Mouse (Mus musculus) spleen, adult 18-20 months (tissue): ENCODE data around the gene Serpinb3d.
"Not testable (repeated sequence)": the region's sequence is repeated elsewhere in the genome, so short reads cannot be mapped to it uniquely, and the experiment has no call there.

Source experiments
- DNase-seq, 2 experiments: peaks; one replicate each; pipeline ENCODE4 v3.0.0; 2022; ENCODE audit warnings: mixed read lengths in 2 of 2

Gene Serpinb3d

GRCm38 (mm10) chr1:107083406-107083805 lies at the start of gene Serpinb3d:
TSS of gene Serpinb3d (minus strand) at chr1:107083506.
- DNase-seq = no peak

- not testable (repeated sequence) for DNase-seq
Measured at GRCm38 (mm10) chr1:107127453-107127852, 44.1 kb upstream of the Serpinb3d start.

GRCm38 (mm10) chr1:107098417-107098816 lies 15.1 kb upstream of the Serpinb3d start:
- DNase-seq = no peak

GRCm38 (mm10) chr1:107052203-107052602 lies 31.1 kb downstream of the Serpinb3d start, which contains the start of gene Serpinb3a:
TSS of gene Serpinb3a (minus strand) at chr1:107052303.
- no peak for DNase-seq

GRCm38 (mm10) chr1:107034236-107034635 lies 49.1 kb downstream of the Serpinb3d start:
- DNase-seq = not testable (repeated sequence)
